Mouse (Mus musculus) neural tube, embryonic 14.5 days (tissue): ENCODE measurements around the gene Ctsll3. TPM values are rescaled to one million over a fixed set of nuclear protein-coding genes. Genes with fewer than 3 reads are reported as not detected.

Source experiments
- ATAC-seq: fragments of 200-750 bp; cut with Nextera tagmentation; 2 replicates; pipeline ENCODE4 v1.8.0; 2017; ENCODE audit warnings: low read depth, mild to moderate bottlenecking, moderate TSS enrichment, moderate library complexity
- H3K27ac ChIP-seq: fragments of 300-500 bp; sonication (generic); 2 replicates; pipeline ENCODE4 v1.5.1; 2014; ENCODE audit warnings: low read depth, mild to moderate bottlenecking, control low read depth, low read length, moderate library complexity, mixed read lengths
- H3K27me3 ChIP-seq: fragments of 300-500 bp; sonication (generic); 2 replicates; pipeline ENCODE4 v1.6.1; 2014; ENCODE audit warnings: low read length; ENCODE audit not compliant: control insufficient read depth, insufficient read depth
- H3K36me3 ChIP-seq: fragments of 300-500 bp; sonication (generic); 2 replicates; pipeline ENCODE4 v1.6.1; 2014; ENCODE audit warnings: low read length, mixed read lengths; ENCODE audit not compliant: control insufficient read depth, insufficient read depth
- H3K4me1 ChIP-seq: fragments of 300-500 bp; sonication (generic); 2 replicates; pipeline ENCODE4 v1.6.1; 2014; ENCODE audit warnings: low read length; ENCODE audit not compliant: control insufficient read depth, insufficient read depth
- H3K4me2 ChIP-seq: fragments of 300-500 bp; sonication (generic); 2 replicates; pipeline ENCODE4 v1.6.1; 2014; ENCODE audit warnings: mild to moderate bottlenecking, low read depth, low read length, control low read depth
- H3K4me3 ChIP-seq: fragments of 300-500 bp; sonication (generic); 2 replicates; pipeline ENCODE4 v1.5.1; 2014; ENCODE audit warnings: low read depth, low read length, control low read depth, mixed read lengths
- H3K9ac ChIP-seq: fragments of 300-500 bp; sonication (generic); replicated peaks from 2 replicates; pipeline ENCODE4 v1.6.1; 2014; ENCODE audit warnings: low read depth, mild to moderate bottlenecking, control low read depth, low read length, mixed read lengths
- H3K9me3 ChIP-seq: fragments of 300-500 bp; sonication (generic); 2 replicates; pipeline ENCODE4 v1.6.1; 2016; ENCODE audit warnings: low read length; ENCODE audit not compliant: control insufficient read depth
- WGBS: fragments of 180-500 bp; shearing (Covaris S2); extraction: QIAGEN DNeasy Blood & Tissue Kit; methylation state at CpG from one replicate; pipeline ENCODE4 v1.1.7; 2014; 5-methylcytosine and 5-hydroxymethylcytosine counted together
- polyA plus RNA-seq: library from polyadenylated mRNA; unstranded; fragments of >200 nt; fragmentation: Nextera tagmentation; extraction: Ambion mirVana; gene quantifications from 2 replicates; pipeline ENCODE4 v1.2.1, GENCODE M21; 2014

Gene Ctsll3
- polyA plus RNA-seq, 1 experiment from 2014 or later = not detected

DNA sequence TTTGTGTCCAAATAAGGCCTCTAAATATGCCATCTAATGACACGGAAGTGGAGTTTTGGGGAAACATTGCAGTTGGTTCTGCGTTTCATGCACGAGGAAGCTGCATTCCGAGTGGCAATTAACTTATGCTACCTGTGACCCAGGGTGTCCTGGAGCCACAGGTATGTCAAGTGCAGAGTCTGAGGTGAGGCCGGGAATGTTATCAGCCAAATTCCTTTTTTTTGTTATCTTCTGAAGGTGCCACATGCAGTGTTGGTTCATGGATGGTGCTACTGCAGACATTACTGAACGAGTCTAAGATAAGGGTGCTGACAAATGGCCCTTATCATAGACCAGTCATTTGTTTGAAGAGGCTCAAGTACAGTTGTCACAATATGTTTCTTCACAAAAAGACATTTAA lies 10.1 kb upstream of the Ctsll3 start:
- no peak overlapping the region for H3K4me2 ChIP-seq
- H3K27me3 ChIP-seq = no peaks in the 10 kb centered on the region
- 92% methylated on average over 6 of the region's 6 CpGs for WGBS
- H3K4me3 ChIP-seq = no peak overlapping the region
- H3K9me3 ChIP-seq = no peaks in the 10 kb centered on the region
- ATAC-seq = no peak
- no peak overlapping the region for H3K27ac ChIP-seq
- no peak overlapping the region for H3K9ac ChIP-seq
- no peaks in the 10 kb centered on the region for H3K4me1 ChIP-seq
- H3K36me3 ChIP-seq = no peaks in the 10 kb centered on the region

DNA sequence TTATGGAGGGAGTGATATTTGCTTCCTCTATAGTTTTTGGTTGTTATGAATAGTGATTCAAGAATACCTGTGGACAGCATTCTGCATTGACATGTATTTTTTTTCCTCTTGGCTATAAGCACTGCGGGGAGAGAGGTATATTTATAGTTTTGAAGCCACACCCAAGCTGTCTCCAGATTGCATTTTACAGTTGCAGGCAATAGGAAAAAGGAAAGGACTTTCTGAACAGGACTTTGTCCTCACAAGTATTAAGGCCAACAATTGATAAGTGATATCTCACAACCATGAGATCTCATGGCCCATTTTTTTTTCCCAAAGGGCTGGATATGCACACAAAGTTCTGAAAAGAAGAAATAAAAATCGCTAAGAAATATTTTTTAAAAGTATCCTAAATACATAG lies 7.0 kb upstream of the Ctsll3 start:
- Histone ChIP-seq H3K27me3 (no peaks in the 10 kb centered on the region), H3K4me3 (no peak overlapping the region), H3K4me1 (no peaks in the 10 kb centered on the region), H3K9me3 (no peaks in the 10 kb centered on the region), H3K36me3 (no peaks in the 10 kb centered on the region), H3K9ac (no peak overlapping the region), H3K4me2 (no peak overlapping the region), H3K27ac (no peak overlapping the region)
- WGBS = 73% methylated on average over 2 of the region's 2 CpGs
- ATAC-seq = no peak

DNA sequence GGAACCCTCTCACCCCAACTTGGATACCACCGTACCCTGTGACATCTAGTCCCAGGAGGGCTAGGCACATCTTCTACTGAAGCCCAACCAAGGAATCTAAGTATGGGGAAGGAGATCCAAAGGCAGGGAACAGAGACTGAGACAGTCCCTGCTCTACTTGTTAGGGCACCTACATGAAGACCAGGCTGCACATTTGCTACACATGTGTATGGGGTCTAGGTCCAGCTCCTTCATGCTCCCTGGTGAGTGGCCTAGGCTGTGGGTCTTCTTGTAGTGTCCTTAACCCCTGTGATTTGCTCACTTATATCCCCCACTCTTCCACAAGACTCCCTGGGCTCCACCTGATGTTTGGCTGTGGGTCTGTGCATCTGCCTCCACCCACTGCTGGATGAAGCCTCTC lies 13.2 kb downstream of the Ctsll3 start:
- no peaks in the 10 kb centered on the region for H3K36me3 ChIP-seq
- H3K27me3 ChIP-seq = no peaks in the 10 kb centered on the region
- H3K9me3 ChIP-seq = no peaks in the 10 kb centered on the region
- no peak overlapping the region for H3K4me2 ChIP-seq
- H3K9ac ChIP-seq = no peak overlapping the region
- H3K4me3 ChIP-seq = no peak overlapping the region
- WGBS = 82% methylated on average over 1 of the region's 1 CpGs
- no peak for ATAC-seq
- H3K4me1 ChIP-seq = no peaks in the 10 kb centered on the region
- no peak overlapping the region for H3K27ac ChIP-seq

DNA sequence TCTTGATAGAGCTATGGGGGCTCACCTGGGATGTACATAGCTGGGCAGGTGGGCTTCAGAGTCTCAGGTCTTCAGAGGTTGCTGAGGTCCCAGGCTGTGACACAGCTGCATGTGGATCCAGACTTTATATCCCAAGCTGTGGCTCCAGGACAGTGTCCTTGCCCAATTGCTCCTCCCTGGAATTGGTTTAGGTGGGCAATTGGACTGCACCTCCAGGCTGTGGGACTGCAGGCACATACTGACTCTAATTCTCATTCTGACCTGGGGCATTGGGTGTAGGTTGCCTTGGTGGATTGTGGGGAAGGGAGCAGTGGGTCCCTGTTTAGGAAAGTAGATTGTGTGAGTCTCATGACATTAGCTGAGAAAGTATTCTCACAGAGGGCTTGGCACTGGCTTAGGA lies 16.4 kb downstream of the Ctsll3 start, which contains the start of gene BC051665:
Gene BC051665 (minus strand): TSS at position 101 of the 400 bp plus-strand sequence.
- no peaks in the 10 kb centered on the region for H3K4me1 ChIP-seq
- no peaks in the 10 kb centered on the region for H3K9me3 ChIP-seq
- H3K4me3 ChIP-seq = no peak within 1 kb of the TSS
- no peaks in the 10 kb centered on the region for H3K27me3 ChIP-seq
- ATAC-seq = no peak
- no peak within 1 kb of the TSS for H3K4me2 ChIP-seq
- no peak within 1 kb of the TSS for H3K9ac ChIP-seq
- H3K36me3 ChIP-seq = no peaks in the 10 kb centered on the region
- H3K27ac ChIP-seq = no peak within 1 kb of the TSS

DNA sequence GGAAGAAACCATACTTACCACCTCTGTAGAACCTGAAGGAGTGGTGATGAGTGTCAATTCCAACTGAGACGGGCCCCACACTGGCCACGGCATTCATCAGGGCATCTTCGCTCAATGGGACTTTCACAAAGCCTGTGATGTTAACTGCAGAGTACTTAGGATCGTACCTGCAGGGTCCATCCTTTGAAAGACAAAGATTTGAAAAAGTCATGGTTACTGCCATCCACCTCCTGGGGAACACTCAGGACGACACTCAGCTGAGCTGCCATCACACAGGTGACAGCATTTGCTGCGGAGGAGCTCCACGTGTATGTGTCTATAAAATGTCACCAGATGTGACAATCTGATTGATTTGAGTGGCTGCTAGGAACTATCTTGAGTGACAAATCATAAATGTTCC lies 19.3 kb downstream of the Ctsll3 start:
- Histone ChIP-seq H3K4me3 (no peak overlapping the region), H3K4me2 (no peak overlapping the region), H3K4me1 (no peaks in the 10 kb centered on the region), H3K36me3 (no peaks in the 10 kb centered on the region), H3K9ac (no peak overlapping the region), H3K27me3 (no peaks in the 10 kb centered on the region), H3K9me3 (no peaks in the 10 kb centered on the region), H3K27ac (no peak overlapping the region)
- no peak for ATAC-seq
- 91% methylated on average over 7 of the region's 7 CpGs for WGBS

DNA sequence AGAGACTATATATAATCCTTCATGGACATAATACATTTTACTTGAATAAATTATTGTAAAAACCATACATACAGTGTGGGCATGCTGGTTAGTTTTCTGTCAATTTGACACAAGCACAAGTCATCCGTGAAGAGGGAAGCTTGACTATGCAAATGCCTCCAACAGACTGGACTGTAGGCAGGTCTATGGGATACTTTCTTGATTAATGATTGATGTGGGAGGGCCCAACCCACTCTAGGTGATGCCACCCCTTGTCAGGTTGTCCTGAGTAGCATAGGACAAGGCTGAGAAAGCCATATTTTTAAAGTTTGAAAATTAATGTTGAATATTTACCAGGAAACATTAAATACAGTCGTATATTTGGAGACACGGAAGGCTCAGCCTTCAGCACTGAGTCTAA lies 22.1 kb downstream of the Ctsll3 start:
- Histone ChIP-seq H3K27me3 (no peaks in the 10 kb centered on the region), H3K27ac (no peak overlapping the region), H3K9ac (no peak overlapping the region), H3K4me2 (no peak overlapping the region), H3K36me3 (no peaks in the 10 kb centered on the region), H3K9me3 (no peaks in the 10 kb centered on the region), H3K4me3 (no peak overlapping the region), H3K4me1 (no peaks in the 10 kb centered on the region)
- WGBS = 90% methylated on average over 3 of the region's 3 CpGs
- ATAC-seq = no peak

DNA sequence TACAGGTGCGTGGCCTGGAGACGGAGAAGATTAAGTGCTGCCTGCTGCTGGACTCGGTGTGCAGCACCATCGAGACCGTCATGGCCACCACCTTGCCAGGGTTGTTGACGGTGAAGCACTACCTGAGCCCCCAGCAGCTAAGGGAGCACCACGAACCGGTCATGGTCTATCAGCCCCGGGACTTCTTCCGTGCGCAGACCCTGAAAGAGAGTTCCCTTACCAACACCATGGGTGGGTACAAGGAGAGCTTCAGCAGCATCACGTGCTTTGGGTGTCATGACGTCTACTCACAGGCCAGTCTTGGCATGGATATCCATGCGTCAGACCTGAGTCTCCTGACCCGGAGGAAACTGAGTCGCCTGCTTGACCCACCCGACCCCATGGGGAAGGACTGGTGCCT lies 41.5 kb downstream of the Ctsll3 start:
- no peak overlapping the region for H3K9ac ChIP-seq
- peaks cover 15% of the 10 kb centered on the region for H3K36me3 ChIP-seq
- no peaks in the 10 kb centered on the region for H3K27me3 ChIP-seq
- H3K4me2 ChIP-seq = no peak overlapping the region
- WGBS = 97% methylated on average over 17 of the region's 17 CpGs
- no peak overlapping the region for H3K4me3 ChIP-seq
- H3K4me1 ChIP-seq = no peaks in the 10 kb centered on the region
- no peaks in the 10 kb centered on the region for H3K9me3 ChIP-seq
- ATAC-seq = no peak
- no peak overlapping the region for H3K27ac ChIP-seq

DNA sequence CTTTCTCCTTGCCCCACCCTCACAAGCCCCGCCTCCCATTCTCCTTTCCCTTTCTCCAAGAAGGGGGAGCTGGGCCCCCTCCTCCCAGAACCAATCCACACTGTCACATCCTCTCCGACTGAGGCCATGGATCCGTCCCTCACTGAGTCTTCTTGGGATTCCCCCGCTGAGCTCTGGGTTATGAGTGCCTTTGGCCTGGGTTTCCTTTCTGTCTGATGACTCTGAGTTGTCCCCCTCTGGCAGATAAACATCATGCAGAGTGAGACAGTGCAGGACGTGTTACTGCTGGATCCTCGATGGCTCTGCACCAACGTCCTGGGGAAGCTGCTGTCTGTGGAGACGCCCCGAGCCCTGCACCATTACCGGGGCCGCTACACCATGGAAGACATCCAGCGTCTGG lies 42.3 kb downstream of the Ctsll3 start:
- Histone ChIP-seq H3K36me3 (peaks cover 15% of the 10 kb centered on the region), H3K4me1 (no peaks in the 10 kb centered on the region), H3K27ac (no peak overlapping the region), H3K27me3 (no peaks in the 10 kb centered on the region), H3K9ac (no peak overlapping the region), H3K9me3 (no peaks in the 10 kb centered on the region), H3K4me3 (no peak overlapping the region), H3K4me2 (no peak overlapping the region)
- ATAC-seq = no peak
- WGBS = 94% methylated on average over 12 of the region's 12 CpGs

- H3K27ac ChIP-seq = no peak overlapping the region
- H3K4me3 ChIP-seq = no peak overlapping the region
- 48% methylated on average over 6 of the region's 6 CpGs for WGBS
- no peak overlapping the region for H3K9ac ChIP-seq
- H3K4me2 ChIP-seq = no peak overlapping the region
- H3K9me3 ChIP-seq = no peaks in the 10 kb centered on the region
- H3K36me3 ChIP-seq = peaks cover 22% of the 10 kb centered on the region
- no peaks in the 10 kb centered on the region for H3K27me3 ChIP-seq
- no peaks in the 10 kb centered on the region for H3K4me1 ChIP-seq
- no peak for ATAC-seq
Measured at GRCm38 (mm10) chr13:60759136-60759535, 43.5 kb downstream of the Ctsll3 start.

DNA sequence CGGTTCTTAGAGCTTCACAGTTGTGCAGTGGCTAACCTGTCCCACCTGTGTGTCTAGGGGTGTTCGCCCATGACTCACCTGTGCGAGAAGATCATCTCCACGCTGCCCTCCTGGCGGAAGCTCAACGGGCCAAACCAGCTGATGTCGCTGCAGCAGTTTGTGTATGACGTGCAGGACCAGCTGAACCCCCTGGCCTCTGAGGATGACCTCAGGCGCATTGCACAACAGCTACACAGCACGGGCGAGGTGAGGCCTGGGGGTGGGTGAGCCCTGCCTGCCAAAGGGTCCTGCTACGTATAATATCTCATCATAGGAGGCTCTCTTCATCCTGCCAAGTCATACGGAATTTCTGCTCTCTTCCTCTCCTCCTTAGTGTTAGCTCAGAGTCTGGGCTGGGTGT lies 45.4 kb downstream of the Ctsll3 start:
- ATAC-seq = no peak
- Histone ChIP-seq H3K4me3 (no peak overlapping the region), H3K4me1 (no peaks in the 10 kb centered on the region), H3K4me2 (no peak overlapping the region), H3K27ac (no peak overlapping the region), H3K9ac (no peak overlapping the region), H3K9me3 (no peaks in the 10 kb centered on the region), H3K36me3 (peaks cover 36% of the 10 kb centered on the region), H3K27me3 (no peaks in the 10 kb centered on the region)
- 92% methylated on average over 13 of the region's 13 CpGs for WGBS
